Mouse (Mus musculus): ENCODE measurements around the gene Bod1l. TPM values are rescaled to one million over a fixed set of nuclear protein-coding genes. Genes with fewer than 3 reads are reported as not detected.

The Bod1l gene
- total and polyA plus RNA-seq, 3 experiments: 8.9 to 16.5 (median 15.4) TPM

GRCm38 (mm10) chr5:41821158-41821557 is 23.0 kb downstream of the Bod1l start:
- TF ChIP-seq PAX5 (IDR thresholded peaks at IDR 0.05; ENCODE audit: low read length) (no peak), MYC (IDR thresholded peaks at IDR 0.05; ENCODE audit: low read depth, low read length) (no peak), IRF4 (IDR thresholded peaks at IDR 0.05; ENCODE audit: low read depth, low read length) (no peak)

GRCm38 (mm10) chr5:41820530-41820929 is 23.6 kb downstream of the Bod1l start:
- H3K27ac ChIP-seq (ENCODE audit: insufficient read depth, low read depth): no peak overlapping the region
- no peaks in the 10 kb centered on the region for H3K9me3 ChIP-seq (replicated peaks; ENCODE audit: low read length)
- H3K27me3 ChIP-seq (replicated peaks): no peaks in the 10 kb centered on the region
- no peak overlapping the region for H3K4me3 ChIP-seq (replicated peaks in 1 of 3; ENCODE audit: low read depth in 2 of 3, low read length in 2 of 3, poor library complexity in 1 of 3)
- H3K79me2 ChIP-seq (replicated peaks; ENCODE audit: control insufficient read depth, extremely low read depth, insufficient read depth, poor library complexity, severe bottlenecking): no peaks in the 10 kb centered on the region
- H3K4me1 ChIP-seq (ENCODE audit: control insufficient read depth in 1 of 2, insufficient read depth in 2 of 2): 0 out of 4 replicates have a peak, but pooled peaks cover 0 to 3% of the 10 kb centered on the region in 2 experiments
- in situ Hi-C loops (cut with MboI; ENCODE audit: low pct_ligation_motif_present, low pct_unique_long_range_greater_than_20kb, low sequenced_read_pairs): no loop called here
- H3K4me2 ChIP-seq (ENCODE audit: insufficient read depth, low read depth, poor library complexity, severe bottlenecking): no peak overlapping the region
- peaks cover 75 to 95% of the 10 kb centered on the region in 2 experiments for H3K36me3 ChIP-seq (replicated peaks in 1 of 2; ENCODE audit: control insufficient read depth in 1 of 2, insufficient read depth in 1 of 2, low read length in 1 of 2)
- dilution Hi-C loops (cut with MboI; ENCODE audit: extremely low pct_ligation_motif_present, extremely low pct_unique_long_range_greater_than_20kb, low sequenced_read_pairs): no loop called here
- H3K9ac ChIP-seq (ENCODE audit: insufficient read depth, low read depth): no peak overlapping the region
- DNase-seq (ENCODE audit: extremely low read depth): no peak
- TF ChIP-seq CTCF (conservative IDR thresholded peaks at IDR 0.05 in 1 of 2, IDR thresholded peaks at IDR 0.05 in 1 of 2; ENCODE audit: low read depth in 2 of 2, low read length in 2 of 2): no peak
- TF ChIP-seq MAFK (IDR thresholded peaks at IDR 0.05; ENCODE audit: insufficient replicate concordance, low read length): no peak
- no peak for TF ChIP-seq BHLHE40 (IDR thresholded peaks at IDR 0.05; ENCODE audit: low read depth, low read length)
- no peak for TF ChIP-seq SMC3 (IDR thresholded peaks at IDR 0.05; ENCODE audit: low read depth, low read length)
- no peak for TF ChIP-seq CHD2 (IDR thresholded peaks at IDR 0.05; ENCODE audit: low read length)
- no peak for TF ChIP-seq E2F4 (IDR thresholded peaks at IDR 0.05; ENCODE audit: insufficient replicate concordance, low read depth, low read length)
- TF ChIP-seq MAX (IDR thresholded peaks at IDR 0.05; ENCODE audit: low read length): no peak

More at GRCm38 (mm10) chr5:41821158-41821557, 23.0 kb downstream of the Bod1l start:
- dilution Hi-C loops (cut with MboI; ENCODE audit: extremely low pct_ligation_motif_present, extremely low pct_unique_long_range_greater_than_20kb, low sequenced_read_pairs): no loop called here
- H3K9ac ChIP-seq (ENCODE audit: insufficient read depth, low read depth): no peak overlapping the region
- no peaks in the 10 kb centered on the region for H3K27me3 ChIP-seq (replicated peaks)
- DNase-seq (ENCODE audit: extremely low read depth): no peak
- H3K27ac ChIP-seq (ENCODE audit: insufficient read depth, low read depth): no peak overlapping the region
- in situ Hi-C loops (cut with MboI; ENCODE audit: low pct_ligation_motif_present, low pct_unique_long_range_greater_than_20kb, low sequenced_read_pairs): no loop called here
- H3K4me3 ChIP-seq (replicated peaks in 1 of 3; ENCODE audit: low read depth in 2 of 3, low read length in 2 of 3, poor library complexity in 1 of 3): no peak overlapping the region
- 0 out of 4 replicates have a peak, but pooled peaks cover 0 to 3% of the 10 kb centered on the region in 2 experiments for H3K4me1 ChIP-seq (ENCODE audit: control insufficient read depth in 1 of 2, insufficient read depth in 2 of 2)
- H3K36me3 ChIP-seq (replicated peaks in 1 of 2; ENCODE audit: control insufficient read depth in 1 of 2, insufficient read depth in 1 of 2, low read length in 1 of 2): peaks cover 74 to 95% of the 10 kb centered on the region in 2 experiments
- no peaks in the 10 kb centered on the region for H3K79me2 ChIP-seq (replicated peaks; ENCODE audit: control insufficient read depth, extremely low read depth, insufficient read depth, poor library complexity, severe bottlenecking)
- no peak overlapping the region for H3K4me2 ChIP-seq (ENCODE audit: insufficient read depth, low read depth, poor library complexity, severe bottlenecking)
- no peaks in the 10 kb centered on the region for H3K9me3 ChIP-seq (replicated peaks; ENCODE audit: low read length)

- H3K36me3 ChIP-seq (replicated peaks in 1 of 2; ENCODE audit: control insufficient read depth in 1 of 2, insufficient read depth in 1 of 2, low read length in 1 of 2): peaks cover 31 to 90% of the 10 kb centered on the region in 2 experiments
- H3K9me3 ChIP-seq (replicated peaks; ENCODE audit: low read length): no peaks in the 10 kb centered on the region
- H3K27me3 ChIP-seq (replicated peaks): no peaks in the 10 kb centered on the region
- TF ChIP-seq ZNF384 (IDR thresholded peaks at IDR 0.05; ENCODE audit: low read depth, low read length) (no peak), TBP (conservative IDR thresholded peaks at IDR 0.05; ENCODE audit: low read depth, low read length) (no peak), ETS1 (conservative IDR thresholded peaks at IDR 0.05; ENCODE audit: low read depth, low read length) (no peak), SIN3A (IDR thresholded peaks at IDR 0.05; ENCODE audit: low read length) (no peak), POLR2AphosphoS2 (IDR thresholded peaks at IDR 0.05; ENCODE audit: low read depth, low read length) (no peak), RAD21 (IDR thresholded peaks at IDR 0.05; ENCODE audit: low read depth, low read length) (no peak), MAX (IDR thresholded peaks at IDR 0.05; ENCODE audit: low read length) (no peak), MXI1 (IDR thresholded peaks at IDR 0.05; ENCODE audit: low read depth, low read length) (no peak), ZC3H11A (IDR thresholded peaks at IDR 0.05; ENCODE audit: low read depth, low read length) (no peak), BHLHE40 (IDR thresholded peaks at IDR 0.05; ENCODE audit: low read depth, low read length) (no peak), USF2 (conservative IDR thresholded peaks at IDR 0.05; ENCODE audit: low read depth, low read length) (no peak), MAZ (IDR thresholded peaks at IDR 0.05; ENCODE audit: low read depth, low read length) (no peak), MAFK (IDR thresholded peaks at IDR 0.05; ENCODE audit: insufficient replicate concordance, low read length) (no peak), PAX5 (IDR thresholded peaks at IDR 0.05; ENCODE audit: low read length) (no peak)
- no peak for DNase-seq (ENCODE audit: extremely low read depth)
- H3K9ac ChIP-seq (ENCODE audit: insufficient read depth, low read depth): no peak overlapping the region
- H3K4me2 ChIP-seq (ENCODE audit: insufficient read depth, low read depth, poor library complexity, severe bottlenecking): no peak overlapping the region
- H3K4me3 ChIP-seq (replicated peaks in 1 of 3; ENCODE audit: low read depth in 2 of 3, low read length in 2 of 3, poor library complexity in 1 of 3): no peak overlapping the region
- dilution Hi-C loops (cut with MboI; ENCODE audit: extremely low pct_ligation_motif_present, extremely low pct_unique_long_range_greater_than_20kb, low sequenced_read_pairs) (no loop called here), in situ Hi-C loops (cut with MboI; ENCODE audit: low pct_ligation_motif_present, low pct_unique_long_range_greater_than_20kb, low sequenced_read_pairs) (no loop called here)
- H3K79me2 ChIP-seq (replicated peaks; ENCODE audit: control insufficient read depth, extremely low read depth, insufficient read depth, poor library complexity, severe bottlenecking): no peaks in the 10 kb centered on the region
- no peak overlapping the region for H3K27ac ChIP-seq (ENCODE audit: insufficient read depth, low read depth)
- H3K4me1 ChIP-seq (ENCODE audit: control insufficient read depth in 1 of 2, insufficient read depth in 2 of 2): no peaks in the 10 kb centered on the region
Observed at GRCm38 (mm10) chr5:41812516-41812915, 31.6 kb downstream of the Bod1l start.

All from CH12.LX (cell line).